Mouse (Mus musculus) kidney, adult 2 months (tissue): ENCODE measurements around the gene Clec1b.

Experiments
- CTCF ChIP-seq: fragments of 200-500 bp; conservative IDR thresholded peaks from 2 replicates; pipeline ENCODE4 v1.5.1; 2011; ENCODE audit warnings: low read depth, mild to moderate bottlenecking, control low read depth, low read length, moderate library complexity, mixed read lengths; ENCODE audit not compliant: insufficient read depth, insufficient read length
- POLR2A ChIP-seq: fragments of 200-500 bp; IDR thresholded peaks from one replicate; pipeline ENCODE4 v1.6.1; 2011; ENCODE audit warnings: low read depth, low read length, control low read depth

DNA sequence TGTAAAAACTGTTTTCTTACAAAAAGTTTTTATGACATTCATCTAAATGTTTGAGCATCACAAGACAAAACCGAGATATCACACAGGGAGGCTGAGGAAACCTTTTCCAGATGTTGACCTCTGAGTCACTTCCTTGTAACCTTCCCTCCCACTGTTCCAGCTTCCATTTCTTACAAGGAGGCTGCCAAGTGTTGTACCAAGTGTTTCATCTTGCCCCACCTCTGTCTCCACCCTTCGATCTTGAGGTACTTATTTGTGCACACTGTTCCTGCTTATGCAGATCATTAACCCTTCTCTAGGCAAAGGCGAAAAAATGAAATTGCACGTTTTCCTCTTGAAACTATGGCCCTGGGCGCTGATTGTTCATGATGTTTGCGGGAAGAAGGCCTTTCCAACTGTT lies 52.6 kb downstream of the Clec1b start:
- TF ChIP-seq CTCF: no peak
- no peak for TF ChIP-seq POLR2A
